Mouse (Mus musculus) liver, adult 2 months (tissue): Measurements from ENCODE around the gene Zfp202.

Source experiments
- CTCF ChIP-seq: fragments of 200-500 bp; IDR thresholded peaks from 2 replicates; pipeline ENCODE4 v1.5.1; 2011; ENCODE audit warnings: low read depth, low read length, control low read depth
- POLR2A ChIP-seq: fragments of 200-500 bp; IDR thresholded peaks from 2 replicates; pipeline ENCODE4 v1.6.1; 2011; ENCODE audit warnings: low read length, control low read depth; ENCODE audit not compliant: insufficient read depth; ENCODE audit errors: extremely low read depth

DNA sequence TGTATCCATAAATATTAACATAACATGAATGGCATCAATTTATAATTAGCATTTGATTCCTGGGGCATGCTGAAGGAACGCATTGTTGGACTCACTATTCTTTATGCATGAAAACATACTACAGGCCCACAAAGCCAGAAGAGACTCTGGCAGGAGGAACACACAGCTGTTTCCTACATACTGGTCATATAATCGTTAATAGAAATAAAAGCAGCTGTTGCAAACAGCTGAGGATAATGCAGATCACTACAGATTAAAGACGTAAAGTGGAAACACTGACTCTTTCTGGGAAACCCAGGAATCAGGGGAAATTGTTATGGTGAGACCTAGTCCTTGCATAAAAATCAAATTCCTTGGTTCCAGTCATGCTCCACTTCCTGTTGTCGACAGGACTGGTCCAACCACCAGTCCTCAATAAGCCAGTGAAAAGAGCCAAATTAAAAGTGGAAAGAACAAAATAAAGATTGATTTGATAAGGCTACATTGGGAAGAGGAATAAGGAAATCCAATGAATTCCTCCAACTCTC, 36.9 kb upstream of the Zfp202 start:
- no peak for TF ChIP-seq CTCF
- TF ChIP-seq POLR2A, result no peak
